Mouse (Mus musculus) lung, postnatal 0 days (tissue): ENCODE data around the gene Creb3l2. TPM values are rescaled to one million over a fixed set of nuclear protein-coding genes. Genes with fewer than 3 reads are reported as not detected.

ENCODE experiments used
- ATAC-seq: fragments of 200-750 bp; cut with Nextera tagmentation; 2 replicates; pipeline ENCODE4 v1.8.0; 2017; ENCODE audit warnings: moderate library complexity
- DNase-seq: peaks from one replicate; pipeline ENCODE4 v3.0.0-alpha.2; 2016; ENCODE audit warnings: low spot score
- H3K27ac ChIP-seq: fragments of 300-500 bp; sonication (generic); 2 replicates; pipeline ENCODE4 v1.5.1; 2014; ENCODE audit warnings: antibody characterized with exemption, mild to moderate bottlenecking, low read length, mixed read lengths
- H3K27me3 ChIP-seq: fragments of 300-500 bp; sonication (generic); replicated peaks from 2 replicates; pipeline ENCODE4 v1.6.1; 2014; ENCODE audit warnings: low read length, mixed read lengths; ENCODE audit not compliant: insufficient read depth
- H3K36me3 ChIP-seq: fragments of 300-500 bp; sonication (generic); 2 replicates; pipeline ENCODE4 v1.6.1; 2014; ENCODE audit warnings: low read length, mixed read lengths; ENCODE audit not compliant: insufficient read depth
- H3K4me1 ChIP-seq: fragments of 300-500 bp; sonication (generic); 2 replicates; pipeline ENCODE4 v1.6.1; 2014; ENCODE audit warnings: antibody characterized with exemption, low read depth, low read length, mixed read lengths; ENCODE audit not compliant: insufficient read depth
- H3K4me2 ChIP-seq: fragments of 300-500 bp; sonication (generic); replicated peaks from 2 replicates; pipeline ENCODE4 v1.6.1; 2014; ENCODE audit warnings: low read depth, mild to moderate bottlenecking, low read length, moderate library complexity, mixed read lengths
- H3K4me3 ChIP-seq: fragments of 300-500 bp; sonication (generic); 2 replicates; pipeline ENCODE4 v1.5.1; 2014; ENCODE audit warnings: low read depth, low read length
- H3K9ac ChIP-seq: fragments of 300-500 bp; sonication (generic); replicated peaks from 2 replicates; pipeline ENCODE4 v1.6.1; 2014; ENCODE audit warnings: low read depth, mild to moderate bottlenecking
- H3K9me3 ChIP-seq: fragments of 300-500 bp; sonication (generic); 2 replicates; pipeline ENCODE4 v1.6.1; 2016; ENCODE audit warnings: low read length, mixed read lengths
- CTCF ChIP-seq: IDR thresholded peaks from 2 replicates; pipeline ENCODE4 v1.5.1; 2016; ENCODE audit warnings: antibody characterized with exemption, mild to moderate bottlenecking
- EP300 ChIP-seq: IDR thresholded peaks from 2 replicates; pipeline ENCODE4 v1.6.1; 2016; ENCODE audit warnings: antibody characterized with exemption, mild to moderate bottlenecking, control low read depth
- WGBS: fragments of 180-500 bp; shearing (Covaris S2); extraction: QIAGEN DNeasy Blood & Tissue Kit; methylation state at CpG from one replicate; pipeline ENCODE4 v1.1.7; 2014; 5-methylcytosine and 5-hydroxymethylcytosine counted together
- polyA plus RNA-seq: library from polyadenylated mRNA; unstranded; fragments of >200 nt; fragmentation: Nextera tagmentation; extraction: Ambion mirVana; gene quantifications from 2 replicates; pipeline ENCODE4 v1.2.1, GENCODE M21; 2015

The Creb3l2 gene
- polyA plus RNA-seq, 1 experiment from 2014 or later = 23.8 TPM

GRCm38 (mm10) chr6:37447704-37448466 is 5.9 kb upstream of the Creb3l2 start:
- ATAC-seq (peak; percentile 61), DNase-seq (peak; percentile 85)
- Histone ChIP-seq H3K9ac (no peak overlapping the region), H3K36me3 (no peaks in the 10 kb centered on the region), H3K9me3 (no peaks in the 10 kb centered on the region), H3K4me1 (no peaks in the 10 kb centered on the region), H3K4me3 (no peak overlapping the region), H3K4me2 (no peak overlapping the region), H3K27me3 (no peaks in the 10 kb centered on the region), H3K27ac (no peak overlapping the region)
- WGBS = 19% methylated on average over 10 of the region's 10 CpGs
- TF ChIP-seq CTCF = peak; percentile 96
- no peak for TF ChIP-seq EP300

GRCm38 (mm10) chr6:37442781-37443180 is 835 bp upstream of the Creb3l2 start:
- DNase-seq (no peak), ATAC-seq (no peak)
- no peaks in the 10 kb centered on the region for H3K36me3 ChIP-seq
- 32% methylated on average over 4 of the region's 4 CpGs for WGBS
- H3K9me3 ChIP-seq = no peaks in the 10 kb centered on the region
- H3K4me2 ChIP-seq = peak overlapping the region; percentile 43
- peak overlapping the region; percentile 73 for H3K27ac ChIP-seq
- peak overlapping the region; percentile 12; the same call in 1 of the 2 replicates for H3K4me3 ChIP-seq
- 0 out of 2 replicates have a peak overlapping the region, but pooled peaks have one; percentile 37 for H3K9ac ChIP-seq
- TF ChIP-seq EP300 (no peak), CTCF (no peak)
- peaks cover 9% of the 10 kb centered on the region for H3K4me1 ChIP-seq
- no peaks in the 10 kb centered on the region for H3K27me3 ChIP-seq

GRCm38 (mm10) chr6:37441251-37442011 is 515 bp downstream of the Creb3l2 start:
- under 1% methylated on average over 40 of the region's 40 CpGs for WGBS

GRCm38 (mm10) chr6:37440491-37441250 is 1.3 kb downstream of the Creb3l2 start:
- Histone ChIP-seq H3K9ac (peak overlapping the region; percentile 90), H3K4me1 (peaks cover 15% of the 10 kb centered on the region), H3K4me3 (peak overlapping the region; percentile 85), H3K36me3 (no peaks in the 10 kb centered on the region), H3K4me2 (peak overlapping the region; percentile 65), H3K27ac (peak overlapping the region; percentile 94), H3K9me3 (no peaks in the 10 kb centered on the region), H3K27me3 (no peaks in the 10 kb centered on the region)
- 5% methylated on average over 12 of the region's 12 CpGs for WGBS
- ATAC-seq (no peak), DNase-seq (peak; percentile 51)
- no peak for TF ChIP-seq EP300
- TF ChIP-seq CTCF = no peak

More at GRCm38 (mm10) chr6:37441251-37442011, 515 bp downstream of the Creb3l2 start:
- peaks cover 9% of the 10 kb centered on the region for H3K4me1 ChIP-seq
- H3K36me3 ChIP-seq = no peaks in the 10 kb centered on the region
- ATAC-seq (peak; percentile 35), DNase-seq (peak; percentile 33)
- no peaks in the 10 kb centered on the region for H3K9me3 ChIP-seq
- H3K27ac ChIP-seq = peak overlapping the region; percentile 94
- H3K9ac ChIP-seq = peak overlapping the region; percentile 90
- H3K4me2 ChIP-seq = peak overlapping the region; percentile 65
- TF ChIP-seq EP300 (no peak), CTCF (no peak)
- peak overlapping the region; percentile 85 for H3K4me3 ChIP-seq
- H3K27me3 ChIP-seq = no peaks in the 10 kb centered on the region

GRCm38 (mm10) chr6:37439676-37440490 is 2.1 kb downstream of the Creb3l2 start:
- 23% methylated on average over 13 of the region's 13 CpGs for WGBS
- peaks cover 22% of the 10 kb centered on the region for H3K4me1 ChIP-seq

More at GRCm38 (mm10) chr6:37439676-37440490, 2.1 kb downstream of the Creb3l2 start:
- H3K9me3 ChIP-seq = no peaks in the 10 kb centered on the region
- H3K9ac ChIP-seq = peak overlapping the region; percentile 90
- peak overlapping the region; percentile 85 for H3K4me3 ChIP-seq
- peak overlapping the region; percentile 94 for H3K27ac ChIP-seq
- no peaks in the 10 kb centered on the region for H3K27me3 ChIP-seq
- ATAC-seq = no peak
- TF ChIP-seq CTCF (no peak), EP300 (no peak)
- H3K4me2 ChIP-seq = peak overlapping the region; percentile 65
- DNase-seq = peak; percentile 54
- no peaks in the 10 kb centered on the region for H3K36me3 ChIP-seq
